Mouse (Mus musculus): ENCODE measurements around the gene Sucla2. TPM values are rescaled to one million over a fixed set of nuclear protein-coding genes. Genes with fewer than 3 reads are reported as not detected.

The Sucla2 gene
- total RNA-seq, 2 experiments from 2014 or later = 143 to 160 TPM

- no peak; the same call in 1 of the 2 replicates for TF ChIP-seq CTCF (IDR thresholded peaks at IDR 0.05)
- Histone ChIP-seq H3K4me3 (no peak overlapping the region), H3K27ac (no peak overlapping the region)
- intact Hi-C loops (cut with DNase I) = no loop called here
- DNase-seq (ENCODE audit: extremely low spot score in 1 of 2, low spot score in 2 of 2) = no peak
These were observed 29.4 kb upstream of the Sucla2 start for GRCm38 (mm10) chr14:73495753-73496152.

DNA sequence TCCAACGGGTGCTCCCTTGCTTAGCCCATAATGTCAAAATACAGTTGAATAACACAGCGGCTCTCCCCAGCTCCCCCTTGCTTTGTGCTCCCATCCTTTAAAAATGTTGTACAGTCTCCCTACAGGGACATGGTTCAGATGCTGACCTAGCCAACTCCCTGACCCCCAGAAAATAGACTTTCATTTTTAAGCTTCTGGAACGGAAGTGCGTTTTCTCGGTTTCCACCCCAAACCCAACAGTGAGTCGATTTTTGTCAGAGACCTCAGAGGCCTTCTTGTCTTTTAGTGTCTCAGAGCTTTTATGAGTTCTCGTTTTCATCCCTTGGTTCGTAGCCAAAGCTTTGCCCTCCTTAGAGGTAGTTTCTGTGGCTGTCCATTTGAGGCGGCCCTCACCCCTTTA lies 23.8 kb upstream of the Sucla2 start:
- intact Hi-C loops (cut with DNase I) = loop anchor here (10.0 kb wide), 1 partner anchor 396 kb away; no protein-coding TSS in a partner anchor
- no peak for DNase-seq (ENCODE audit: extremely low spot score in 1 of 2, low spot score in 2 of 2)
- H3K4me3 ChIP-seq = no peak overlapping the region
- no peak overlapping the region for H3K27ac ChIP-seq
- TF ChIP-seq CTCF (IDR thresholded peaks at IDR 0.05) = no peak

DNA sequence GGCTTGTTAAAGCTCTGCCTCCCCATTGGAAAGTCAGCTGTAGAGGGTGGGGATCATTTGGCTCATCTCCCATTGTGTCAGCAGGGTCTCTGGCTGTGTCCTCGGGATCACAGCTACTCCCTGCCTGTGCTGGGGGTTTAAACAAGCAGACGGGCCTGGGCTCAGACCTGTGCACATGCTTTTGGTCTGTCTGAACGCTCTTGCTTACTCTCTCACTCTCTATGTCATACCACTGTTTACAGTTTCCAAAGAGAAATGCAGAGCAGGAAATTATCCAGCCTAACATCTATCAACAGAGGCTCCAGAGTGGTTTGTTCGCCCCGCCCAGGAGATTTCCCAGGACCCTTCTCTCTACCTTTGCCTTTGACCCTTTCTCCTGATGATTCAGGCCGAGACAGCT lies 23.4 kb upstream of the Sucla2 start:
- no peak overlapping the region for H3K27ac ChIP-seq
- no peak for DNase-seq (ENCODE audit: extremely low spot score in 1 of 2, low spot score in 2 of 2)
- H3K4me3 ChIP-seq = no peak overlapping the region
- TF ChIP-seq CTCF (IDR thresholded peaks at IDR 0.05) = no peak
- intact Hi-C loops (cut with DNase I) = loop anchor here (10.0 kb wide), 1 partner anchor 397 kb away; no protein-coding TSS in a partner anchor

DNA sequence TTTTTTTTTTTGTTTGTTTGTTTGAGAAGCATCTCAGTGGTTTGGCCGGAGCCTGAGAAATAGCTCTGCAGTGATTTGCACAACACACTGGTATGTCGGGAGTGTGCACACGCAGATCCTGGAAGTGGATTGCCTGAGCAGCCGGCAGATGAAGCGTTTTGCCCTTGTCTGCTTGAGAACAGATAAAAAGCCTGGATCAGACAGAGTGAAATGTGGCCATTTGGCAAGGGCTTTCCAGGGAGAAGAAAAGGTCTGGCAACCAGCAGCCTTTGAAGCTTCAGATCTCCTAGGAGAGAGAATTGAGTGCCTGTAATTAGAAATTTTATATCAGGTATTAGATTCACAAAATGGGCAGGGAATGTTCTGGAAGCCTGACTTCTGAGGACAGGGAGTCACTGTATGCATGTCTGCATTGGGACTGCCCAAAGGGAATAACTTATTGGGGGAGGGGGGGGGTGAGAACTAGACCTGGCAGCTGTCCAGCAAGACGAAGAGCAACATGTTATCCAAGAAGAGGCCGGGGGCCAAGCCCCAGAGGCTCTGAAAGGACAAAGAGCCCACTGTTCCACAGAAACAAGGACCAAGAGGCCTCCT lies 22.4 kb upstream of the Sucla2 start:
- Histone ChIP-seq H3K27ac (no peak overlapping the region; the same call in 1 of the 2 replicates), H3K4me3 (no peak overlapping the region)
- no peak for TF ChIP-seq CTCF (IDR thresholded peaks at IDR 0.05)
- no peak for DNase-seq (ENCODE audit: extremely low spot score in 1 of 2, low spot score in 2 of 2)
- intact Hi-C loops (cut with DNase I) = loop anchor here (10.0 kb wide), 1 partner anchor 398 kb away; no protein-coding TSS in a partner anchor

DNA sequence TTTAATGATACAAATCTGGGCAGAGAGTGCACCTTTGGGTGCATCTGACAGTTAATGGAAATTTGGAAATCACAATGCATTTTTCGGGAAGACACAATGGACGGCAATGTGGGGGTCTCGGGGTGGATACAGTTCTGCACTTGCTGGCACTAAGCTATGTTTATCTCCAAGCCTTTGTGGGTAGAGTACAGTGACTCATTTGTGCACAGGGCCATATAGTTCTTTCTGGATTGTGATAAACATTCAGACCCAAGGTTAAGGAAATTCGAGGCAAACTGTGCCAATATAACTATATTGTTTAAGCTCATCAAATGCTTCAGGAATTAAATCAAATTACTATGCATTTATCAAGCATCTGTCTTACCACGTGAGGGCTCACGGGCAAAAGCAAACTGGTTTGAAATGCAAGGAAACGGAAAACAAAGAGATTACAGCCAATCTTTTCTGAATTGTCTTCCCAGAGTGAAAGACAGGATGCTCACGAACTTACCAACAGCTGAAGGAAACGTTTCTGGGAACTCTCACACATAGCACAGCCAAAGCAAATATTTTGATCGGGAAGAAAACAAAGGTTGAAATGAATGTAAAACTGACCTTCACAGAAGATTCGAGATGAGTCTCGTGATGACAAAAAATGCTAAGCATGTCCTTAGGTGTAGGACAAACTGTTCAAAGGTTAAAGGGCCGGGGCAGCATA lies 21.7 kb upstream of the Sucla2 start:
- TF ChIP-seq CTCF (IDR thresholded peaks at IDR 0.05) = no peak
- DNase-seq (ENCODE audit: extremely low spot score in 1 of 2, low spot score in 2 of 2) = no peak
- H3K27ac ChIP-seq = no peak overlapping the region; the same call in 1 of the 2 replicates
- intact Hi-C loops (cut with DNase I) = loop anchor here (10.0 kb wide), 1 partner anchor 399 kb away; no protein-coding TSS in a partner anchor
- no peak overlapping the region for H3K4me3 ChIP-seq

GRCm38 (mm10) chr14:73506283-73506682 lies 18.8 kb upstream of the Sucla2 start:
- no peak overlapping the region for H3K27ac ChIP-seq
- intact Hi-C loops (cut with DNase I) = loop anchor here (5.0 to 10.0 kb wide), 2 partner anchors 119 to 401 kb away; partner anchors contain the start of gene Itm2b
- no peak for DNase-seq (ENCODE audit: extremely low spot score in 1 of 2, low spot score in 2 of 2)
- H3K4me3 ChIP-seq = no peak overlapping the region
- TF ChIP-seq CTCF (IDR thresholded peaks at IDR 0.05) = no peak

DNA sequence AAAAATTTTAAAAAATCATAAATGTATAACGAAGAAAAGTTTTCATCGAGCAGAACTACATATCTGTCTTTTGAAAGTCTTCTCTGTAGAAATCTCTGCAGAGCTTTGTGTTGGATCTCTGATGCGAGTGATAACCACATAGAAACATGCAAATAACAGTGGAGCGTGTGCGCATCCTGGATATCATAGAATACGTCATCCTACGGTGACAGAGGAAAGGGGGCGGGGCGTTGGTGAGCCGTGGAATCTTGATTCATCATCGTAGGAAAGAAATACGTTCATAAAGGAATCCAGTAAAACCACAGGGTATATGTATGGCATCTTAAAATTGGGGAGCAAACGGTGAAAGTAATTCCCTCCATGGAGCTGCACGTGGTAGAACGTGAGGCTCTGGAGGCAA lies 17.9 kb upstream of the Sucla2 start:
- no peak for TF ChIP-seq CTCF (IDR thresholded peaks at IDR 0.05)
- no peak overlapping the region for H3K27ac ChIP-seq
- intact Hi-C loops (cut with DNase I) = loop anchor here (5.0 to 10.0 kb wide), 2 partner anchors 120 to 402 kb away; partner anchors contain the start of gene Itm2b
- no peak overlapping the region for H3K4me3 ChIP-seq
- no peak for DNase-seq (ENCODE audit: extremely low spot score in 1 of 2, low spot score in 2 of 2)

GRCm38 (mm10) chr14:73507702-73508376 lies 17.3 kb upstream of the Sucla2 start:
- DNase-seq (ENCODE audit: extremely low spot score in 1 of 2, low spot score in 2 of 2) = no peak
- intact Hi-C loops (cut with DNase I) = loop anchor here (5.0 to 10.0 kb wide), 2 partner anchors 121 to 403 kb away; partner anchors contain the start of gene Itm2b
- H3K27ac ChIP-seq = 0 out of 2 replicates have a peak overlapping the region, but pooled peaks have one; percentile 11
- TF ChIP-seq CTCF (IDR thresholded peaks at IDR 0.05) = no peak
- H3K4me3 ChIP-seq = no peak overlapping the region

- DNase-seq (ENCODE audit: extremely low spot score in 1 of 2, low spot score in 2 of 2) = no peak
- no peak overlapping the region for H3K4me3 ChIP-seq
- intact Hi-C loops (cut with DNase I) = loop anchor here (5.0 to 10.0 kb wide), 2 partner anchors 122 to 404 kb away; partner anchors contain the start of gene Itm2b
- no peak for TF ChIP-seq CTCF (IDR thresholded peaks at IDR 0.05)
- no peak overlapping the region for H3K27ac ChIP-seq
These were observed 16.3 kb upstream of the Sucla2 start for GRCm38 (mm10) chr14:73508630-73509395.

DNA sequence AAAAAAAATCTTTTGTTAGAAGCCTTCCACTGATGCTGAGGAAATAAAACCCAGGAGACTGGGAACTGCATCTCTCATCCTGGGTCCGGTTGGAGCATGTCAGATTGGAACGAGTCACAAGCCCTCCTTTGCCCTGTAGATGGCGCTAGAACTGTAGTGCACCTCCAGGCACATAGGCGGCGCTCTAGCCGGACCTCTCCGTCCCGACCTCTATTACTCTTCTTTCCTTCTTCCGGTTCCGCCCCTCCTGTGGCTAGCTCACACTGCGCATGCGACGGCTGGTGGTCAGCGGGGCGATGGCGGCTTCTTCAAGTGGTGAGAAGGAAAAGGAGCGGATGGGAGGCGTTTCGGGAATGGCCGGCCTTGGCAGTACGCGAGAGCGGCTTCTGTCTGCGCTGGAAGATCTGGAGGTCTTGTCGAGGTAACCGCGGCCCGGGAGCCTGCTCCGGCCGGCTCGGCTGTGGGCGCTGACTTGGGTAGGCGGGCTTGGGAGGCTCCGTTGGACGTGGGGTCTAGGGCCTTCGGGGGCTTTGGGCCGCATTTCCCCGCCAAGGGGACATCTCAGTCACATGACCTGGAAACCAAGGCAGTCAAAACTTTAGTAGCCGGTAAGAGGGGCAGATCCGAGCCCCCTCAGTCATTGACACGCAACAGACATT lies 15.2 kb upstream of the Sucla2 start, which contains the start of gene Med4:
TSS of gene Med4 (plus strand) at position 261 of the 659 bp plus-strand sequence.
- peak; percentile 100 for TF ChIP-seq CTCF (IDR thresholded peaks at IDR 0.05)
- H3K4me3 ChIP-seq = peak within 1 kb of the TSS; percentile 85
- intact Hi-C loops (cut with DNase I) = loop anchor here (2.0 to 10.0 kb wide), 3 partner anchors 15 to 405 kb away; partner anchors contain the start of genes Itm2b and Sucla2
- peak; percentile 93 to 98 for DNase-seq (ENCODE audit: extremely low spot score in 1 of 2, low spot score in 2 of 2)
- peak within 1 kb of the TSS; percentile 41; the same call in 1 of the 2 replicates for H3K27ac ChIP-seq

Measured in left cerebral cortex, adult 2 months (tissue).